Mouse (Mus musculus) myocyte (in vitro differentiated cells): ENCODE results near the gene Mrrf.
A peak's percentile ranks its signal among the peaks of the same experiment; 100 is the strongest.

Experiments used
- CEBPB ChIP-seq: IDR thresholded peaks from 2 replicates; pipeline ENCODE4 v1.6.1; 2011; ENCODE audit warnings: mild to moderate bottlenecking, moderate library complexity; ENCODE audit not compliant: poor library complexity, insufficient read depth, severe bottlenecking
- E2F4 ChIP-seq: IDR thresholded peaks from one replicate; pipeline ENCODE4 v1.6.1; 2011; ENCODE audit warnings: mild to moderate bottlenecking, control low read depth, moderate library complexity; ENCODE audit not compliant: insufficient read depth
- MAX ChIP-seq: IDR thresholded peaks from one replicate; pipeline ENCODE4 v1.6.1; 2011; ENCODE audit warnings: low read depth, mild to moderate bottlenecking, control low read depth
- MYOG ChIP-seq, 3 experiments: IDR thresholded peaks; one replicate each; pipeline ENCODE4 v1.6.1; 2011; ENCODE audit warnings: control low read depth in 2 of 3, low read depth in 2 of 3, mild to moderate bottlenecking in 2 of 3; ENCODE audit not compliant: insufficient read length in 2 of 3, control insufficient read depth in 1 of 3, insufficient read depth in 1 of 3
- POLR2A ChIP-seq: IDR thresholded peaks from one replicate; pipeline ENCODE4 v1.6.1; 2011; ENCODE audit warnings: low read depth, mild to moderate bottlenecking, control low read depth, moderate library complexity; ENCODE audit not compliant: insufficient read length
- POLR2AphosphoS2 ChIP-seq: IDR thresholded peaks from one replicate; pipeline ENCODE4 v1.6.1; 2011; ENCODE audit warnings: low read depth, control low read depth; ENCODE audit not compliant: insufficient read length
- SRF ChIP-seq: IDR thresholded peaks from one replicate; pipeline ENCODE4 v1.6.1; 2011; ENCODE audit warnings: low read depth; ENCODE audit not compliant: control insufficient read depth, insufficient read length
- TCF12 ChIP-seq: IDR thresholded peaks from one replicate; pipeline ENCODE4 v1.6.1; 2011; ENCODE audit warnings: mild to moderate bottlenecking, control low read depth; ENCODE audit not compliant: poor library complexity, insufficient read depth, severe bottlenecking
- TCF3 ChIP-seq: IDR thresholded peaks from one replicate; pipeline ENCODE4 v1.6.1; 2011; ENCODE audit warnings: low read depth, control low read depth; ENCODE audit not compliant: insufficient read length
- USF1 ChIP-seq: IDR thresholded peaks from one replicate; pipeline ENCODE4 v1.6.1; 2011; ENCODE audit warnings: low read depth, mild to moderate bottlenecking, control low read depth, moderate library complexity

GRCm38 (mm10) chr2:36136300-36136941 is at the start of gene Mrrf, which contains the start of gene Rbm18:
- TF ChIP-seq TCF3 (no peak), USF1 (no peak), MAX (no peak), SRF (peak; percentile 90), TCF12 (no peak), POLR2A (peak; percentile 89), CEBPB (no peak), E2F4 (no peak), MYOG (IDR thresholded peaks at IDR 0.05; ENCODE audit: control insufficient read depth in 1 of 3, insufficient read depth in 1 of 3, insufficient read length in 2 of 3, low read depth in 2 of 3) (peak in 2 of 3 experiments; percentile 5 to 42), POLR2AphosphoS2 (peak; percentile 91)
